Mouse (Mus musculus) cerebellum, adult 8-10 months (tissue): ENCODE results near the gene Sdhaf3.

Experiments
- DNase-seq: peaks from one replicate; pipeline ENCODE4 v3.0.0; 2022

Sdhaf3 gene

GRCm38 (mm10) chr6:7069463-7069862 lies 113.7 kb downstream of the Sdhaf3 start:
- DNase-seq = no peak

- DNase-seq = no peak
These were observed 126.2 kb downstream of the Sdhaf3 start for GRCm38 (mm10) chr6:7082054-7082453.

GRCm38 (mm10) chr6:7082467-7083259 lies 126.9 kb downstream of the Sdhaf3 start:
- DNase-seq = no peak

- no peak for DNase-seq
These were observed 127.9 kb downstream of the Sdhaf3 start for GRCm38 (mm10) chr6:7083661-7084060.

- DNase-seq = no peak
These were observed 128.6 kb downstream of the Sdhaf3 start for GRCm38 (mm10) chr6:7084370-7084769.

GRCm38 (mm10) chr6:7085506-7085905 lies 129.7 kb downstream of the Sdhaf3 start:
- DNase-seq = no peak

- no peak for DNase-seq
These were observed 136.3 kb downstream of the Sdhaf3 start for GRCm38 (mm10) chr6:7092094-7092493.
